Mouse (Mus musculus): ENCODE data around the gene Pigt. TPM values are rescaled to one million over a fixed set of nuclear protein-coding genes. Genes with fewer than 3 reads are reported as not detected.

The Pigt gene
- total and polyA plus RNA-seq, 3 experiments: 31.3 to 51.3 (median 31.5) TPM

- peak in 1 of 2 experiments; percentile 48 for DNase-seq
- no peaks in the 10 kb centered on the region for H3K36me3 ChIP-seq (ENCODE audit: control insufficient read depth, insufficient read depth, low read length)
- H3K27me3 ChIP-seq (ENCODE audit: control insufficient read depth, insufficient read depth, low read length): no peaks in the 10 kb centered on the region
- no peak overlapping the region for H3K4me3 ChIP-seq
- peak; percentile 87 for TF ChIP-seq CTCF (IDR thresholded peaks at IDR 0.05)
- no peak for TF ChIP-seq POLR2A (IDR thresholded peaks at IDR 0.05; ENCODE audit: insufficient read depth, low read depth, low read length)
- H3K27ac ChIP-seq: no peak overlapping the region
- H3K9ac ChIP-seq (ENCODE audit: low read depth, low read length): no peak overlapping the region
- no peaks in the 10 kb centered on the region for H3K79me2 ChIP-seq (replicated peaks; ENCODE audit: control insufficient read depth, insufficient read depth, low read length)
- WGBS: 35% methylated on average over 10 of the region's 10 CpGs
- H3K4me1 ChIP-seq (ENCODE audit: control insufficient read depth, insufficient read depth, low read length): no peaks in the 10 kb centered on the region
- intact Hi-C loops (cut with DNase I): loop anchor here (1.0 kb wide), 1 partner anchor 48 kb away; no protein-coding TSS in a partner anchor
Measured at GRCm38 (mm10) chr2:164470254-164470653, 27.1 kb upstream of the Pigt start.

- intact Hi-C loops (cut with DNase I): no loop called here
- TF ChIP-seq EP300 (IDR thresholded peaks at IDR 0.05; ENCODE audit: insufficient read depth, low read depth, low read length) (no peak), POLR2A (IDR thresholded peaks at IDR 0.05; ENCODE audit: insufficient read depth, low read depth, low read length) (no peak), CTCF (IDR thresholded peaks at IDR 0.05) (no peak)
Measured at GRCm38 (mm10) chr2:164473624-164474023, 23.7 kb upstream of the Pigt start, which contains the start of gene Trp53tg5. TSS of gene Trp53tg5 (minus strand) at chr2:164473724.

DNA sequence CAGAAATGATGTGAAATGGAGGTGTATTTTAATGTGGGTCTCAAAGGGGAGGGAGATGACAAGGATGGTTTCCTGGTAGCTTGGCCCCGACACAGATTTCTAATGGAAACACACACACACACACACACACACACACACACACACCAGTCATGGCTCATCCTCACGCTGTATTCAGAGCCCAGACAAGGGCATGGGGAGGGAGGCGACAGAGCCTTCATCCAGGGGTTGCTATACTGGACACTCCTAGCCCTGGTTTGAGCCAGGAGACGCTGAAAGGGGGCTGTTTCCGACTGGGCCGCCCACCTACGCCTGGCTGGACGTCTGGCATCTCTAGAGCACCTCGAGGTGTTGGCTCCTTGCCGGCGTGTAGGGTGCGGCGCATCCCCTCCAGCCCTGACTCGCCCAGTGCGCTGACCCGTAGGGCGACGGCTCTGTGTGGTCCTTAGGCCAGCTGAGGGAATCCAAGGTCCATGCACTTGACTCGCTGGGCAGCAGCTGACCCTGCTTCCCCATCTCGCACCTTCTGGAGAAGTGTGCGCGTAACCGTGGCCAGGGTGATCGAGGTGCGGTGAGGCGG is 11.6 kb upstream of the Pigt start, which contains the start of gene Dbndd2:
Gene Dbndd2 (plus strand): TSS at position 426 of the 577 bp plus-strand sequence.
- Histone ChIP-seq H3K9ac (ENCODE audit: low read depth, low read length) (peak within 1 kb of the TSS; percentile 85), H3K4me1 (ENCODE audit: control insufficient read depth, insufficient read depth, low read length) (peaks cover 3% of the 10 kb centered on the region), H3K36me3 (ENCODE audit: control insufficient read depth, insufficient read depth, low read length) (no peaks in the 10 kb centered on the region), H3K27me3 (ENCODE audit: control insufficient read depth, insufficient read depth, low read length) (no peaks in the 10 kb centered on the region), H3K27ac (peak within 1 kb of the TSS; percentile 96), H3K79me2 (replicated peaks; ENCODE audit: control insufficient read depth, insufficient read depth, low read length) (no peaks in the 10 kb centered on the region), H3K4me3 (peak within 1 kb of the TSS; percentile 93)
- intact Hi-C loops (cut with DNase I): loop anchor here (1.0 to 2.0 kb wide), 3 partner anchors 12 to 31 kb away; partner anchors contain the start of gene Pigt
- no peak for TF ChIP-seq POLR2A (IDR thresholded peaks at IDR 0.05; ENCODE audit: insufficient read depth, low read depth, low read length)
- TF ChIP-seq CTCF (IDR thresholded peaks at IDR 0.05): no peak
- no peak for TF ChIP-seq EP300 (IDR thresholded peaks at IDR 0.05; ENCODE audit: insufficient read depth, low read depth, low read length)
- peak; percentile 73 to 75 for DNase-seq
- 2% methylated on average over 26 of the region's 26 CpGs for WGBS

More at GRCm38 (mm10) chr2:164473624-164474023, 23.7 kb upstream of the Pigt start, which contains the start of gene Trp53tg5:
- WGBS: 85% methylated on average over 6 of the region's 6 CpGs
- no peaks in the 10 kb centered on the region for H3K27me3 ChIP-seq (ENCODE audit: control insufficient read depth, insufficient read depth, low read length)
- no peaks in the 10 kb centered on the region for H3K79me2 ChIP-seq (replicated peaks; ENCODE audit: control insufficient read depth, insufficient read depth, low read length)
- DNase-seq: no peak
- H3K4me1 ChIP-seq (ENCODE audit: control insufficient read depth, insufficient read depth, low read length): no peaks in the 10 kb centered on the region
- H3K9ac ChIP-seq (ENCODE audit: low read depth, low read length): no peak within 1 kb of the TSS
- no peak within 1 kb of the TSS for H3K4me3 ChIP-seq
- no peak within 1 kb of the TSS for H3K27ac ChIP-seq
- H3K36me3 ChIP-seq (ENCODE audit: control insufficient read depth, insufficient read depth, low read length): no peaks in the 10 kb centered on the region

- Histone ChIP-seq H3K4me3 (peak overlapping the region; percentile 93), H3K36me3 (ENCODE audit: control insufficient read depth, insufficient read depth, low read length) (no peaks in the 10 kb centered on the region), H3K9ac (ENCODE audit: low read depth, low read length) (peak overlapping the region; percentile 85), H3K27ac (peak overlapping the region; percentile 96), H3K27me3 (ENCODE audit: control insufficient read depth, insufficient read depth, low read length) (no peaks in the 10 kb centered on the region), H3K79me2 (replicated peaks; ENCODE audit: control insufficient read depth, insufficient read depth, low read length) (no peaks in the 10 kb centered on the region), H3K4me1 (ENCODE audit: control insufficient read depth, insufficient read depth, low read length) (peaks cover 3% of the 10 kb centered on the region)
- TF ChIP-seq EP300 (IDR thresholded peaks at IDR 0.05; ENCODE audit: insufficient read depth, low read depth, low read length): no peak
- TF ChIP-seq POLR2A (IDR thresholded peaks at IDR 0.05; ENCODE audit: insufficient read depth, low read depth, low read length): no peak
- TF ChIP-seq CTCF (IDR thresholded peaks at IDR 0.05): no peak
- intact Hi-C loops (cut with DNase I): loop anchor here (1.0 to 2.0 kb wide), 2 partner anchors 11 to 30 kb away; partner anchors contain the start of gene Pigt
- DNase-seq: peak; percentile 88 to 89
- under 1% methylated on average over 81 of the region's 90 CpGs for WGBS
Measured at GRCm38 (mm10) chr2:164486258-164487114, 10.8 kb upstream of the Pigt start.

DNA sequence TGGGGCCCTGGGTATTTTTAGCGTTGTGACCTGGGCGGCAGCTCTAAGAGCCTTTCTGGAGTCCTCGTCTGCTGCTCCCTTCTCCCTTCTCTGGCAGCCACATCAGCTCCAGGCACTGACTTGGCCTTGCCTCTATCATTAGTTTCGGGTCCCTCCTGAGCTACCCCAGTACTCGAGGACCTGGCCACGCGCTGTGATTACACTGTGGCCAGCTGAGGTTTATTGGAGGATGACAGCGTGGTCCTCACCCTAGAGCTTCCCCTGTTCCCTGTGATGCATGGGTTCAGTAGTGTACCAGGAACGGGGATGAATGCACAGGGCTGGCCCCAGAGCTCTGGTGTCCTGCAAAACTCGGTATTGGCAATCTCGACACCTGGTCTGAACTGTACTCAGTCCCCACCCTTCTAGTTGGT is 10.2 kb upstream of the Pigt start:
- peak overlapping the region; percentile 93 for H3K4me3 ChIP-seq
- H3K9ac ChIP-seq (ENCODE audit: low read depth, low read length): peak overlapping the region; percentile 85
- intact Hi-C loops (cut with DNase I): loop anchor here (2.0 kb wide), 1 partner anchor 30 kb away; no protein-coding TSS in a partner anchor
- TF ChIP-seq CTCF (IDR thresholded peaks at IDR 0.05) (no peak), POLR2A (IDR thresholded peaks at IDR 0.05; ENCODE audit: insufficient read depth, low read depth, low read length) (no peak), EP300 (IDR thresholded peaks at IDR 0.05; ENCODE audit: insufficient read depth, low read depth, low read length) (no peak)
- DNase-seq: no peak
- no peaks in the 10 kb centered on the region for H3K36me3 ChIP-seq (ENCODE audit: control insufficient read depth, insufficient read depth, low read length)
- H3K4me1 ChIP-seq (ENCODE audit: control insufficient read depth, insufficient read depth, low read length): peaks cover 3% of the 10 kb centered on the region
- 10% methylated on average over 11 of the region's 11 CpGs for WGBS
- peak overlapping the region; percentile 96 for H3K27ac ChIP-seq
- no peaks in the 10 kb centered on the region for H3K27me3 ChIP-seq (ENCODE audit: control insufficient read depth, insufficient read depth, low read length)
- H3K79me2 ChIP-seq (replicated peaks; ENCODE audit: control insufficient read depth, insufficient read depth, low read length): no peaks in the 10 kb centered on the region
